Mouse (Mus musculus): ENCODE data around the gene Cd101. TPM values are rescaled to one million over a fixed set of nuclear protein-coding genes. Genes with fewer than 3 reads are reported as not detected.
A peak's percentile ranks its signal among the peaks of the same experiment; 100 is the strongest.

Gene Cd101
- polyA plus RNA-seq, 1 experiment from 2014 or later = 0.04 TPM

GRCm38 (mm10) chr3:101037984-101038545 lies 8.7 kb upstream of the Cd101 start:
- no peaks in the 10 kb centered on the region for H3K27me3 ChIP-seq
- no peak overlapping the region for H3K9ac ChIP-seq
- ATAC-seq (replicated peaks; ENCODE audit: low FRiP score) = peak; percentile 69
- peak overlapping the region; percentile 48; the same call in 1 of the 2 replicates for H3K27ac ChIP-seq
- H3K9me3 ChIP-seq (replicated peaks) = no peaks in the 10 kb centered on the region
- no peak overlapping the region for H3K4me2 ChIP-seq
- no peak overlapping the region for H3K4me3 ChIP-seq (replicated peaks)
- WGBS = 50% methylated on average over 5 of the region's 5 CpGs
- H3K4me1 ChIP-seq = peaks cover 9% of the 10 kb centered on the region
- H3K36me3 ChIP-seq = peaks cover 9% of the 10 kb centered on the region; the same call in 1 of the 2 replicates

GRCm38 (mm10) chr3:101036001-101036400 lies 6.6 kb upstream of the Cd101 start:
- H3K27ac ChIP-seq = no peak overlapping the region
- H3K36me3 ChIP-seq = peaks cover 3% of the 10 kb centered on the region; the same call in 1 of the 2 replicates
- H3K9ac ChIP-seq = no peak overlapping the region
- H3K4me3 ChIP-seq (replicated peaks) = no peak overlapping the region
- no peak for ATAC-seq (replicated peaks; ENCODE audit: low FRiP score)
- 97% methylated on average over 2 of the region's 2 CpGs for WGBS
- H3K9me3 ChIP-seq (replicated peaks) = no peaks in the 10 kb centered on the region
- no peaks in the 10 kb centered on the region for H3K27me3 ChIP-seq
- H3K4me1 ChIP-seq = peaks cover 18% of the 10 kb centered on the region
- no peak overlapping the region for H3K4me2 ChIP-seq

- H3K27me3 ChIP-seq = no peaks in the 10 kb centered on the region
- WGBS = 92% methylated on average over 9 of the region's 9 CpGs
- H3K4me3 ChIP-seq (replicated peaks) = no peak overlapping the region
- H3K4me1 ChIP-seq = peaks cover 18% of the 10 kb centered on the region
- no peak overlapping the region for H3K4me2 ChIP-seq
- no peaks in the 10 kb centered on the region for H3K9me3 ChIP-seq (replicated peaks)
- ATAC-seq (replicated peaks; ENCODE audit: low FRiP score) = no peak
- H3K9ac ChIP-seq = no peak overlapping the region
- no peak overlapping the region for H3K27ac ChIP-seq
- no peaks in the 10 kb centered on the region for H3K36me3 ChIP-seq
Measured at GRCm38 (mm10) chr3:101034509-101034908, 5.2 kb upstream of the Cd101 start.

GRCm38 (mm10) chr3:101033644-101034043 lies 4.3 kb upstream of the Cd101 start:
- 50% methylated on average over 4 of the region's 4 CpGs for WGBS
- ATAC-seq (replicated peaks; ENCODE audit: low FRiP score) = no peak
- Histone ChIP-seq H3K4me3 (replicated peaks) (no peak overlapping the region), H3K27ac (no peak overlapping the region), H3K9me3 (replicated peaks) (no peaks in the 10 kb centered on the region), H3K4me2 (no peak overlapping the region), H3K36me3 (no peaks in the 10 kb centered on the region), H3K27me3 (no peaks in the 10 kb centered on the region), H3K4me1 (peaks cover 18% of the 10 kb centered on the region), H3K9ac (no peak overlapping the region)

- ATAC-seq (replicated peaks; ENCODE audit: low FRiP score) = no peak
- H3K4me2 ChIP-seq = no peak overlapping the region
- H3K4me1 ChIP-seq = peaks cover 9% of the 10 kb centered on the region; the same call in 1 of the 2 replicates
- H3K4me3 ChIP-seq (replicated peaks) = no peak overlapping the region
- H3K27me3 ChIP-seq = no peaks in the 10 kb centered on the region
- H3K27ac ChIP-seq = no peak overlapping the region
- H3K9ac ChIP-seq = no peak overlapping the region
- H3K36me3 ChIP-seq = no peaks in the 10 kb centered on the region
- H3K9me3 ChIP-seq (replicated peaks) = no peaks in the 10 kb centered on the region
- 33% methylated on average over 7 of the region's 7 CpGs for WGBS
Measured at GRCm38 (mm10) chr3:101031456-101032142, 2.2 kb upstream of the Cd101 start.

- no peaks in the 10 kb centered on the region for H3K9me3 ChIP-seq (replicated peaks)
- no peak overlapping the region for H3K9ac ChIP-seq
- H3K27me3 ChIP-seq = no peaks in the 10 kb centered on the region
- WGBS = 90% methylated on average over 1 of the region's 1 CpGs
- no peak overlapping the region for H3K4me2 ChIP-seq
- no peak for ATAC-seq (replicated peaks; ENCODE audit: low FRiP score)
- no peak overlapping the region for H3K27ac ChIP-seq
- no peak overlapping the region for H3K4me3 ChIP-seq (replicated peaks)
- peaks cover 10% of the 10 kb centered on the region; the same call in 1 of the 2 replicates for H3K4me1 ChIP-seq
- H3K36me3 ChIP-seq = no peaks in the 10 kb centered on the region
Measured at GRCm38 (mm10) chr3:101030630-101031029, 1.3 kb upstream of the Cd101 start.

- ATAC-seq (replicated peaks; ENCODE audit: low FRiP score) = no peak
- 80% methylated on average over 1 of the region's 1 CpGs for WGBS
- Histone ChIP-seq H3K36me3 (no peaks in the 10 kb centered on the region), H3K4me1 (peaks cover 10% of the 10 kb centered on the region; the same call in 1 of the 2 replicates), H3K4me3 (replicated peaks) (no peak overlapping the region), H3K4me2 (no peak overlapping the region), H3K9ac (no peak overlapping the region), H3K27me3 (no peaks in the 10 kb centered on the region), H3K27ac (no peak overlapping the region), H3K9me3 (replicated peaks) (no peaks in the 10 kb centered on the region)
Measured at GRCm38 (mm10) chr3:101026741-101027140, 2.6 kb downstream of the Cd101 start.

GRCm38 (mm10) chr3:101022967-101023366 lies 6.4 kb downstream of the Cd101 start:
- 92% methylated on average over 6 of the region's 6 CpGs for WGBS
- Histone ChIP-seq H3K9me3 (replicated peaks) (no peaks in the 10 kb centered on the region), H3K4me3 (replicated peaks) (no peak overlapping the region), H3K27me3 (no peaks in the 10 kb centered on the region), H3K27ac (no peak overlapping the region), H3K36me3 (no peaks in the 10 kb centered on the region), H3K4me2 (no peak overlapping the region), H3K9ac (no peak overlapping the region), H3K4me1 (peaks cover 6% of the 10 kb centered on the region; the same call in 1 of the 2 replicates)
- ATAC-seq (replicated peaks; ENCODE audit: low FRiP score) = no peak

GRCm38 (mm10) chr3:101021481-101022051 lies 7.8 kb downstream of the Cd101 start:
- H3K36me3 ChIP-seq = no peaks in the 10 kb centered on the region
- no peak overlapping the region for H3K4me2 ChIP-seq
- H3K4me3 ChIP-seq (replicated peaks) = no peak overlapping the region
- ATAC-seq (replicated peaks; ENCODE audit: low FRiP score) = no peak
- H3K4me1 ChIP-seq = peaks cover 6% of the 10 kb centered on the region; the same call in 1 of the 2 replicates
- no peak overlapping the region for H3K27ac ChIP-seq
- no peak overlapping the region for H3K9ac ChIP-seq
- H3K9me3 ChIP-seq (replicated peaks) = no peaks in the 10 kb centered on the region
- 76% methylated on average over 8 of the region's 8 CpGs for WGBS
- no peaks in the 10 kb centered on the region for H3K27me3 ChIP-seq

GRCm38 (mm10) chr3:101021073-101021472 lies 8.3 kb downstream of the Cd101 start:
- peaks cover 7% of the 10 kb centered on the region; the same call in 1 of the 2 replicates for H3K4me1 ChIP-seq
- no peak for ATAC-seq (replicated peaks; ENCODE audit: low FRiP score)
- no peaks in the 10 kb centered on the region for H3K9me3 ChIP-seq (replicated peaks)
- H3K27ac ChIP-seq = no peak overlapping the region
- no peaks in the 10 kb centered on the region for H3K27me3 ChIP-seq
- no peak overlapping the region for H3K4me3 ChIP-seq (replicated peaks)
- 80% methylated on average over 5 of the region's 5 CpGs for WGBS
- no peaks in the 10 kb centered on the region for H3K36me3 ChIP-seq
- no peak overlapping the region for H3K4me2 ChIP-seq
- no peak overlapping the region for H3K9ac ChIP-seq

- Histone ChIP-seq H3K9me3 (replicated peaks) (no peaks in the 10 kb centered on the region), H3K4me1 (peaks cover 18% of the 10 kb centered on the region; the same call in 1 of the 2 replicates), H3K36me3 (no peaks in the 10 kb centered on the region), H3K9ac (no peak overlapping the region), H3K27ac (no peak overlapping the region), H3K27me3 (no peaks in the 10 kb centered on the region), H3K4me3 (replicated peaks) (no peak overlapping the region), H3K4me2 (no peak overlapping the region)
- 70% methylated on average over 6 of the region's 6 CpGs for WGBS
- no peak for ATAC-seq (replicated peaks; ENCODE audit: low FRiP score)
Measured at GRCm38 (mm10) chr3:101018494-101018893, 10.9 kb downstream of the Cd101 start.

- H3K9me3 ChIP-seq (replicated peaks) = no peaks in the 10 kb centered on the region
- no peak overlapping the region for H3K4me3 ChIP-seq (replicated peaks)
- no peak overlapping the region for H3K9ac ChIP-seq
- H3K27me3 ChIP-seq = no peaks in the 10 kb centered on the region
- H3K36me3 ChIP-seq = no peaks in the 10 kb centered on the region
- peaks cover 20% of the 10 kb centered on the region; the same call in 1 of the 2 replicates for H3K4me1 ChIP-seq
- H3K27ac ChIP-seq = no peak overlapping the region
- ATAC-seq (replicated peaks; ENCODE audit: low FRiP score) = no peak
- WGBS = 77% methylated on average over 7 of the region's 7 CpGs
- H3K4me2 ChIP-seq = no peak overlapping the region
Measured at GRCm38 (mm10) chr3:101016050-101016449, 13.3 kb downstream of the Cd101 start.
